Mouse (Mus musculus): Measurements from ENCODE around the gene Fam104a. TPM values are rescaled to one million over a fixed set of nuclear protein-coding genes. Genes with fewer than 3 reads are reported as not detected.
"Not testable (repeated sequence)": the region's sequence is repeated elsewhere in the genome, so short reads cannot be mapped to it uniquely, and the experiment has no call there.

The Fam104a gene
- polyA plus RNA-seq, 1 experiment = 27.5 TPM

DNA sequence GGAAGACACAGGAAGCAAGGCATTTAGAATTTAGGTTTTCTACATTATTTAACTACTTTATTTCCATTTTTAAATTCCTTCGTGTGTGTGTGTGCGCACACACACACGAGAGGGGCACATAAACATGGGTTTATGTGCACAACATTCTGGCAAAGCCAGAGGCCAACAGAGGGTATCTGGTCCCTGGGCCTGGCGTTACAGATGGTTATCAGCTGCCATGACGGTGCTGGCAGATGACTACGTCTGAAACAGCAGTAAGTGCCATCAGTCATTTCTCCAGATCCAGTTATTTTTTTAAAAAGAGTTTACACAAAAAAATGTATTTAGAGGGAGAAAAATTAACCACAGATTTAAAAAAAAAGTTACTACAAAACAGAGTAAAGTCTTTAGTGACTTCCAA, 17.8 kb downstream of the Fam104a start:
- DNase-seq (ENCODE audit: low read depth) = no peak

DNA sequence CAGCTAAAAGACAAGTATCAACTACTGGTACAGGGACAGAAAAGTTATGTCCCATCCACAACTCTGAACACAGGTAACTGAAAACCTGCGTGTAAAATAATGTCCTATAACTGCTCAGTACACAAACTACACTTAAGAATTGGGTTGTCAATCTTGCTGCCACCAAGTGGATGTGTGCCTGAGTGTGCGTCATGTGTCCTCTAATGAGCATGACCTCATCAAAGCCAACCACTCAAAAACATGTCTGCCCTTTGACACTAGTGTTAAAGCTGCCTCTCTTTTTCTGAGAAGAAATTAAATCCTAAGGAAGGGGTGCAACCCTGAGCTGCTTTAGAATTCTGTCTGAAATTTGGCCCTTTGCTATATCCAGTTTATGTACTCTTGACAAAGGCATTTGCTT, 19.7 kb downstream of the Fam104a start:
- no peak for DNase-seq (ENCODE audit: low read depth)

DNA sequence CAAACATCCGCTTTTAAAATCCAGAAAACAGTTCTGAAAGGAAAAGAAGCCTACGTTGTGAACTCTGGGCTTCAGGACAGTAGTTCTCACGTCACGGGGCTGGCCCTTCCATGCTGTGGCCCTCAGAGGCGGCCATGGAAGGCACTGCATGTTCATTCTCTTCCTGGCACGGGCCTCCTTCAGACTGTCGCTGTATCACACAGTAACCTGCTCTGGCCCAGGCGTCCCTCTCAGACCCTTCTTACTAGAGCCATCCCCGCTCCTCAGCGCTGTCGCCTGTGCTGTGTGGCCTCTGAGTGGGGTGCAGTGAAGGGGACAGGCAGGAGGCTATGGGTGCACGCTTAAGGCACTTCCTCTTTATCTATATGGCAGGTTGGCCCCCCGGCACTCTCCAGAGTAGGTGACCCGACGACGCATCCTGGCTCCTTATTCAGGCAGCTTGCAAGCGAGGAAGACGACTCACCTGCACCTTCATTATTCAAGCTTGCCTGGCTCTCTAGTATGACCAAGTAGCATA, 22.1 kb downstream of the Fam104a start:
- no peak for DNase-seq (ENCODE audit: low read depth)

DNA sequence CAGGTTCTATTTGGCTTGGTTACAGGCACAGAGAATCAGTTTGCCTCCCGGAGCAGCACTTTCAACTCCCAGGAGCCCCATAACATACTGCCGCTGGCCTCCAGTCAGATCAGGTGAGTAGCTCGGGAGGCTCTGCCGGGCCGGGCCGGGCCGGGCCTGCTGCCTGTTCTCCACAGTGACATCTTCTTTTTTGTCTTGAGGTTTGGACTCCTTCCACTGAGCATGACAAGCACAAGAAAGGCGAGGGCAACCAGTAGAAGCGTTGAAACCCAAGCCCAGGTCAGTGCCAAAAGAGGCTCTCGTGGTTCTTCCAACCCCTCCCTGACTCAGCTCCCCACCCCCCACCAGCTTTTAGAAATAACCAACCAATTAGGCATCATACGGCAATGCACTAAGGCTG, 23.0 kb downstream of the Fam104a start:
- DNase-seq (ENCODE audit: low read depth) = no peak

DNA sequence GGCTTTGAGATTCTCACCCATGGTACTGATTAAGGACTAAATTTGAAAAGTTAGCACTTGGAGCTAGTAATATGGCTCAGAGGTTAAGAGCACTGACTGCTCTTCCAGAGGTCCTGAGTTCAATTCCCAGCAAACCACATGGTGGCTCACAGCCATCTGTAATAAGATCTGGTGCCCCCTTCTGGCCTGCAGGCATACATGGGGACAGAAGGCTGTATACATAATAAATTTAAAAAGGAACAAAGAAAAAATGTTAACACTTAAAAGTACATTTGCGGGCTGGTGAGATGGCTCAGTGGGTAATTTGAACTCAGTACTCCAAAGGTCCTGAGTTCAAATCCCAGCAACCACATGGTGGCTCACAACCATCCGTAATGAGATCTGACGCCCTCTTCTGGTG, 23.7 kb downstream of the Fam104a start:
- not testable (repeated sequence) for DNase-seq (ENCODE audit: low read depth)

DNA sequence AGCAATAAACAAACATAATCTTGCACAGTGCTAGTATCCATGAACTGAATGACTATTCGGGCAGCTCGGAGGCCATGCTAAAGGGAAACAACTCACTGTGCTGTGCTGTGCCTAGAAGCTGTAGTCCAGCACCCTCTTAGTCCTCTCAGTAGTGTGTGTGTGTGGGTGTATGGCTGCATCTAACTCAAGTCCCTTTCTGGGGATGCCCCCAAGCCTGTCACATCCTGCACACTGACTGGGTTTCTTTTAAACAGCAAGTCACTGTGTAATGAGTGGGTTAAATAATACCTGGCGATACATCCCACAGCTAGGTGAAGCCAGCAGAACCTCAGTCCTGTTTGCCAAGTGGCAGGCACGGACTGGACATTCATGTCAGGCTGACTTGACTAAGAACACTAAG, 25.2 kb downstream of the Fam104a start:
- no peak for DNase-seq (ENCODE audit: low read depth)

DNA sequence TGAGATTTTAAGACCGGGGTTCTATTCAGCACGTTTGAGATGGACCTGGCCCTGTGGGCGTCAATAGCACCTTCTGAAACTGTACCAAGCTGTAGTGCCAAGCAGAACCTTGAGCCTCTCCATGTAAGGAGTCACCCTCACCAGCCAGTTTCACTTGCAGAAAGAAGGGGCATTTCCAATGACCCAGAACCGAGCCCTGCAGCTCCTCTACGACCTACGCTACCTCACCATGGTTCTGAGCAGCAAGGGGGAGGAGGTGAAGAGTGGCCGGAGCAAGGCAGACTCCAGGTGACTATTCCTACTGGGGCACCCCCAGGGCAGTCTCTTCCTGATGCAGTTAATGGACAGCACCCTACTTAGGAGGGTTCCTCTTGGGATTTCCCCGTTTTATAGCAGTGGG, 25.6 kb downstream of the Fam104a start:
- DNase-seq (ENCODE audit: low read depth) = no peak

DNA sequence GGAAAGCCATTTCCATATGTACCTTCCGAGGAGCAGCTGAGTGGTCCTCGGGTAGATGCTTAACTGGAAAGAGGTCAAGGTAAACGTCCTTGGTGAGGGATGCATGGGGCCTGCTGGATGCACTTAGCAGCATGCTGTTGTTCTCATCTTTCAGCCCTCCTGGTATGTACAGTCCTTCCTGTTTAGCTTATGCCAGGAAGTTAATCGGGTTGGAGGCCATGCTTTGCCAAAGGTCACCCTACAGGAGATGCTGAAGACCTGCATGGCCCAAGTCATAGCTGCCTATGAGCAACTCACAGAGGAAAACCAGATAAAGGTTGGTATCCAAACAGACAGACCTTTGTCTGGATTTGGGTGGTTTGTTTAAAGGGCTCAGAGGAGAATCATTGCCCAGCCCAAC, 26.7 kb downstream of the Fam104a start:
- no peak for DNase-seq (ENCODE audit: low read depth)

DNA sequence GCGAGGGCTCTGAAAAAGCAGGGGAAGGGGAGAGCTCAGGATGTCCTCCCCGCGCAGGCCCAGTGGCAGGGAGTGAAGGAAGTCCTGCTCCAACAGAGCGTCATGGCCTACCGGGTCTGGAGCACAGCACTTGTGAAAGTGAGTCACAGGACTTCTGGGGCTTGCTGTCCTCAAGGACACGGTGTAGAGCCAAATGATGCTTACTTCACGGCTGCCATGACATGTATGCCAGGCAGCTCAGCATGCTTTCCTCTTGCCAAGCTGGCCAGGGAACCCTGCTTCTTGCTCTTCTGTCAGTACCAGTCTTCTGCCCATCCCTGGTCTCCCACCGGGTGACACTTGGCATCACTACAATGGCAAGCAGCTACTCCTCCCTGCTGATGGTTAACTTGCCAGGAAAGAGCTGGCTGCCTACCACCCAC, 27.4 kb downstream of the Fam104a start:
- no peak for DNase-seq (ENCODE audit: low read depth)

DNA sequence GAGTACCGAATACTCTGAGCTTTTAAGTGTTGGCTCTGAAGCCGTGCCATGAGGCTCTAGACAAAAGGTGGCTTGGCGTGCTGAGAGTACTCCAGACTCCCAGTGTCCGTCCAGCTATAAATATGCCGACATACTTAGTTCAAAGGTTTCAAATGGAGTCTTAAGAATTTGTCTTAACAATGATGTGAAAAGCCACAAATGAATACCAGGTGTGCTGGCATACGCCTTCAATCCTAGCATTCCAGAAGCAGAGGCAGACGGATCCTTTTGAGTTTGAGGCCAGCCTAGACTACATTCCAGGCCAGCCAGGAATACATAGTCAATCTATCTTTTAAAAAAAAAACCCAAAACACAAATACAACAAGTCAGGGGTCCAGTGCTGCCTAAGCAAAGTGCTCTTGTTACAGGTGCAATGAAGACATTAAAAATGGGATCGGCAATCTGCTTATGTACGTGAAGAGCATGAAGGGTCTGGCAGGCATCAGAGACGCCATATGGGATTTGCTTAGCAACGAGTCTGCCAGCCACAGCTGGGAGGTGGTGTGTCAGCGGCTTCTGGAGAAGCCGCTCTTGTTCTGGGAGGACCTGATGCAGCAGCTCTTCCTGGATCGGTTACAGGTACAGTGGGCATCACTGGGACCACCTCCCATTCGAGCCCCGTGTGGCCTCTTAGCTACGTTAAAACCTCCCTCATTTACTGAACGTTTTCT, 29.2 kb downstream of the Fam104a start:
- no peak for DNase-seq (ENCODE audit: low read depth)

DNA sequence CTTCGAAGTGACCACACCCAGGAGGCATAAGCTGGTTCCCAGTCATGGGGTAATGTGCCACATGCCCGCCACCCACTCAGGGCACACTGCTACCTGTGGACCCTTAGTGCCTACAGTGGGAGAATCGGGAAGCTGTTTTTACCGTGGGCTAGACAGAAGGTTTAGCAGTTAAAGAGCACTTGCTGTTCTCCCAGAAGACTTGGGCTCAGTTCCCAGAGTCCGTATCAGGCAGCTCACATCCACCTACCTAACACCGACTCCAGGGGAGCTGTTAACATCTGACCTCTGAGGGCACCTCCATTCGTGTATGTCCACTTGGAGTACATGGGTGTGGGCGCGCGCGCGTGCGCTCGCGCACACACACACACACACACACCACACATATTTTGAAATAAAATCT, 29.9 kb downstream of the Fam104a start:
- no peak for DNase-seq (ENCODE audit: low read depth)

DNA sequence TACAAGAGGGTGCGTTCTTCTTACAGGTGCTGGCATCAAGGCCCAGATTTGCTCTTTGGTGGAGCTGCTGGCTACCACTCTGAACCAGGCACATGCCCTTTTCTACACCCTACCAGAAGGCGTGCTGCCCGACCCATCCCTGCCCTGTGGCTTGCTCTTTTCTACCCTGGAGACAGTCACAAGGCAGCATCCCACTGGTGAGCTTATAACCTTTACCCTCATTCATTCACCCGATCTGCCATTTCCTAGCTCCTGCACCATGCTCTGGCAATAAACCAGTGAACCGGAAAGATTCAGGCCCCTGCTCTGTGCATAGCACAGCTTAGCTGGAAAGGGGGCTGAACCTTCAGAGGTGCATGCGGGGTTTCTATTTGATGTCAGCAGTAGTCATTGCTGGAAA, 31.4 kb downstream of the Fam104a start:
- no peak for DNase-seq (ENCODE audit: low read depth)

DNA sequence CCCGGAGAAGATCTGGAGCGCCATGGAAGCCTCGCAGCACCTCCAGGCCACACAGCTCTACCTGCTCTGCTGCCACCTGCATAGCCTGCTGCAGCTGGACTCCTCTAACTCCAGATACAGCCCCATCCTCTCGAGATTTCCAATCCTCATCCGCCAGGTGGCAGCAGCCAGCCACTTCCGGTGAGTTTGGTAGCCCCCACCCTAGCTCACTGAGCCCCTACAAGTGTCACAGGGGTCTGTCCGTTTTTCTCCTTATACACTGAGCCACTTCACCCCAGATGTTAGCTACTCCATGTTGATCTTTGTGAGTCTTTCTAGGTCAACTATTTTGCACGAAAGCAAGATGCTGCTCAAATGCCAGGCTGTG, 32.1 kb downstream of the Fam104a start:
- DNase-seq (ENCODE audit: low read depth) = no peak

DNA sequence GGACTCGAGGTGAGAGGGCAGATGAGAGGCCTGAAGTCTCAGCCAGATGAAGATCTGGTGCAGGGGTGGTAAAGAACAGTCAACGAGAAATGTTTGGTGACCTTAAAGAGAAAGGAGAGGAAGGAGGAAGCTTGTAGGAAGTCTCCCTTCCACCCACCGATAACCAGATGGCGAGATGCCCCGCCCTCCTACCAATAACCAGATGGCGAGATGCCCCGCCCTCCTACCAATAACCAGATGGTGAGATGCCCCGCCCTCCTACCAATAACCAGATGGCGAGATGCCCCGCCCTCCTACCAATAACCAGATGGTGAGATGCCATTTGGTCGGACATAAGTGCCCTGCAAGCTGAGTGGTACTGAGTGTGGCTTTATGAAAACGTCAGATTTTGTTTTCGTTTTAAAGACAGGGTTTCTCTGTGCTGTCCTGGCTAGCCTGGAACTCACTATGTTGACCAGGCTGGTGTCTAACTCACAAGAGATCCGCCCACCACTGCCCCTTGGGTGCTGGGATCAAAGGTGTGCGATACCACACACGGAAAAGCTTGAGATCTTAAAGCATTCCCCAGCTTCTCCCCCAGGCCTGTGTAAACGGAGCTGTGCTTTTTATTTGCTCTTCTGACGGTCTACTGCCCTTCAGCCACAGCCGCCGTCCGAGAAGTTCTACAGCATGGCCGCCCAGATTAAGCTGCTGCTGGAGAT, 32.6 kb downstream of the Fam104a start:
- DNase-seq (ENCODE audit: low read depth) = no peak

DNA sequence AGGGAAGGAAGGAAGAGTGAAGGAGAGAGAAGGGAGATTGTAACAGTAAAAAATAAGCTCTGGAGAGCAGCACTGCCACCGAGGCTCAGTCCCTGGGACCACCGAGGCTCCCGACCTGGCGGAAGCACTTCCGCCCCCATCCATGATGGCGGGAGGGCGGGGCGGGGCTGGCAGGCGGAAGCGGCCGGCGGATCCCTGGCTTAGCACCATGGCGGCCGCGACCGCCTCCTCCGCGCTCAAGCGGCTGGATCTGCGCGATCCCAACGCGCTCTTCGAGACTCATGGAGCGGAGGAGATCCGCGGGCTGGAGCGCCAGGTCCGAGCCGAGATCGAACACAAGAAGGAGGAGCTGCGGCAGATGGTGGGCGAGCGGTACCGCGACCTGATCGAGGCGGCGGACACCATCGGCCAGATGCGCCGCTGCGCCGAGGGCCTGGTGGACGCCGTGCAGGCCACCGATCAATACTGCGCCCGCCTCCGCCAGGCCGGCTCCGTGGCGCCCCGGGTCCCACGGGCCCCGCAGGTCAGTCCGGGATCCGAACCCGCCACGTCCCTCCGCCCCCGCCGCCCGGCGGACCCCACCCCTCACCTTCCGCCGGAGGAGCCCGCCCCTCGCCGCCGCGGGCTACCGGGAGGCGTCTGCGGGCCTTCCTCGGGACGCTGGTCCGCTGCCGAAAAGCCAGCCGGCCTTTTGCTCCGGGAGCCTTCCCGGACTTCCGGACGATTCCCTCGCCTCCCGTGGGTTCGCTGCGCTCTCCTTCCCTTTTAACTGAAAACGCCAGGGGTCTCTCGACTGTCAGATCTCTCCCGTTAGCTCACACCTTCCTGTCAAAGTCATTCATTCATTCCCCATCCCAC, 34.4 kb downstream of the Fam104a start, which contains the start of gene Slc39a11:
TSS of gene Slc39a11 (minus strand) at position 727 of the 858 bp plus-strand sequence.
- no peak for DNase-seq (ENCODE audit: low read depth)

DNA sequence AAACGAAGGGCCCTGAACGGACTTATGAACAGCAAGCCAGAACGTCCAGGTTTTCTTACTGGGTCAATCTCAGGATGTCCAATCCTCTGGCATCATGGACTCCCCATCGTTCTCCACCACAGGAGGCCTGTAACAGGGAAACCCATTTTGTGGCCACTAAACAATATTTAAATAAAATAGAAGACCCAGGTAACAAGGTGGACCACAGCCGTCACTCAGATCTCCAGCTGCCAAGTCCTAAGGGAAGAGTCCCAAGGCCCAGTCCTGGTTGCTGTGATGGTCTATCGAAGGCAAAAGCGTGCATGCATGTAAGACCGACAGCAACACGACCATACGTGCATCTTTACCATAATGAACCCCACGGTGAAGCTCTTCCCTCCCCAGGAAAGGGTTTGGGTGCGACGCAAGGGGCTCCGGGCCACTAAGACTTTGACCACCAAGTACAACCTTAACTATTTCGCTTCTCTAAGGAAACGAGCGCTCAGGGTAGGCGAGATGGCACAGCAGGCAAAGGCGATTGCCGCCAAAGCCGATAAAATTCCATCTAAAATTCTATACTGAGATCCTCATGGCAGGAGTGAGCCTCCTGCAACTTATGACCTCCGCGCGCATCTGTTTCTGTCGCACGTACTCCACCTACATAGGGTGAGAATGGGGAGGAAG, 35.1 kb downstream of the Fam104a start, which contains the start of gene Cog1:
TSS of gene Cog1 (plus strand) at position 480 of the 663 bp plus-strand sequence.
- DNase-seq (ENCODE audit: low read depth) = no peak

DNA sequence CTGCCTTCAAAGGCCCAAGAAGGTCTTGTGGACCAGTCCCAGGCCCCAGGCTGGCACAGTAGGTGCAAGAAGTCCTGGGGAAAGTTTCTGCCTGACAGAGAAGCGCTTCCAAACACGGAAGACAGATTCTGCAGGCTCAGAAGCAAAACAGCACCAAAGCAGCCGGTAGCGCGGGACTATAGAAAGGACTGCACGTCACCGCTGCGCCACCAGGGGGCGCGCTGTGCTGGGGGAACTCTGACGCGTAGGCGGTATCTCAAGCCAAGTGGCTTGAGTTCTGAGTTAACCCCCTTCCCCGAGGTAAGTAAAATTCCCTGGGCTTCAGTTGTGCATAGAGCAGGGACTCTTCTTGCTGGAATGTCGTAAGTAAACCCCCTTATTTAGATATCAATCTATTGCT, 35.8 kb downstream of the Fam104a start:
- no peak for DNase-seq (ENCODE audit: low read depth)

DNA sequence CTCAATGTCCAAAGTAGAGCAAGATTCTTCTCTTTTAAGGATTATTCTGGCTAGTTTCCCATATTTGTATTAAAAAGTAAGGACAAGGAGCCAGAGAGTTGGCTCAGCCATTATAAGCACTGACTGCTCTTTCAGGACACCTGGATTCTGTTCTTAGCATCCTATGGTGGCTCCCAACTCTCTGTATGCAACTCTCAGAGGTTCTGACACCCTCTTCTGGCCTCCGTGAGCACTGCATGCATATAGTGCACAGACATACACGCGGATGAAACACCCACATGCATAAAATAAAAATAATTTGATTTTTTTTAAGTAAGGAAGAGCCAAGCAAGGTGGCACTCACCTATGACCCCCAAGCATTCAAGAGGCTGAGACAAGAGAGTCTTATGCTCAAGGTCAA, 38.8 kb downstream of the Fam104a start:
- DNase-seq (ENCODE audit: low read depth) = no peak

DNA sequence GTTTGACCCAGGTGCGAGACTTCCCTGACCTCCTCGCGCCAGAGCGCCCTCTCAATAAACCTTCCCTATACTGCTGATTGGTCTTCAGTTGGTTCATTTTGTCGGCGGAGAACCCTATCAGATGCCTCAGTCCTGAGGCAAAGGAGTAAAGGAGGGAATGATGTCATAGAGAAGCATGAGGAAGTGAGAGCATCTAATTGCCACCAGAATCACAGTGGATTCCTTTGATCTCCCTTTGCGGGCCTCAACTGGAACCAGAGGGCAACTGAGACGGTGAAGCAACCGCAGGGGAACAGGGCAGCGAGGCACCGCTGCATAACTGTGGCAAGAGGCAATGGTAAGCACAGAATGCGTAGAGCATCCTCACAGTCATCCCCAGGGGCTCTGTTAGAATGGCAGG, 45.3 kb downstream of the Fam104a start:
- no peak for DNase-seq (ENCODE audit: low read depth)

DNA sequence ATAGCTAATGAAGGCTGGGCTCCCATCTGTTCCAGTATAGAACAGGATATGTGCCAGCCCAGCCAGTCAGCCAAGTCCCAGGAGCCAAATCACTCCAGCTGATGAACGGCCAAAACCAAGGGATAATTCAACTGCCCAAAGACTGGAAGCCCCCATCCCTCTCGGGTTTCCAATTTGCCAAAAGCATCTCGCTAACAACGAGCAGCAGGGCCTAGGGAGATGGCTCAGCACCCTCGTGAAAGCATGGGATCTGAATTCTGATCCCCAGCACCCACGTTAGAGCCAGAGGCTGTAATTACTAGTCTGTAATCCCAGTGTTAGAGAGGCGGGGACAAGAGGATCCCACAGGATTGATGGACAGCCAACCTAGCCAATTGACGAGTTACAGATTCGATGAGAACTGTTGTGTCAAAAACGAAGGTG, 49.2 kb downstream of the Fam104a start:
- no peak for DNase-seq (ENCODE audit: low read depth)

DNA sequence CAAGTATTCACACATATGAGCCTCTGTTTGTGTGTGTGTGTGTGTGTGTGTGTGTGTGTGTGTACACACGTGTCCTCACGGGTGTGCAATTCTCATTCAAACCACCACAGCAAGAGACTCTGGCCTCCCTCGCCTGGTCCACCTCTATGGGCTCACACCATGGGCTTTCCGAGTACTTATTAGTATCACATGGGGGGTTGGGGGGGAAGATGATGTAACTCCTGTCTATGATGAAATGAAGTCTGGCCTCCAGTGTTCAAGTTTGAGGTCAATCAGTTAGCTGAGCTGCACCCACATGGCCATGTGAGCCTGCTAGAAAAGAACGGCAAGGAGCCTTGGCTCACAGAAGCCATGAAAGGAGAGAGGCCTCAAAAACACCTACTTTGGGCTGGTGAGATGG, 50.6 kb downstream of the Fam104a start:
- DNase-seq (ENCODE audit: low read depth) = no peak

DNA sequence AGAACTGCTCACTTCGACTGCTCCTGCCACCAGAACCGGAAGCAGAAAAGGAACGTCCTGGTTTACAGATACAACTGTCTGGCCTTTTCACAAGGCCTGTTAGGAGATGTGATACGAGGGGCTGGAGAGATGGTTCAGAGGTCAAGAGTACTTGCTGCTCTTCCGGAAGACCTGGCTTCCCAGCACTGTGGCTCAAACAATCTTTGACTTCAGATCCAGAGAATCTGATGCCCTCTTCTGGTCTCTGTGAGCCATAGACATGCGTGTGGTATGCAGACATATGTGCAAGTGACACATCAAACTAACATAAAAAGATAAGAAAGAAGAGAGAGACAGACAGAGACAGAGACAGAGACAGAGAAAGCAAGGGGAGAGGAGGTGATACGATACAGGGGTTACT, 51.7 kb downstream of the Fam104a start:
- no peak for DNase-seq (ENCODE audit: low read depth)

All from gonadal fat pad, adult 2 months (tissue).